Mouse (Mus musculus) neural tube, embryonic 14.5 days (tissue): ENCODE measurements at regions not wholly inside any gene's neighbourhood (a gene's known extent, or its start where the extent isn't known, plus 50 kb on each side); places are given as distances from the start of the nearest gene placed in this dataset.

Source experiments
- ATAC-seq: fragments of 200-750 bp; cut with Nextera tagmentation; 2 replicates; pipeline ENCODE4 v1.8.0; 2017; ENCODE audit warnings: low read depth, mild to moderate bottlenecking, moderate TSS enrichment, moderate library complexity
- H3K27ac ChIP-seq: fragments of 300-500 bp; sonication (generic); 2 replicates; pipeline ENCODE4 v1.5.1; 2014; ENCODE audit warnings: low read depth, mild to moderate bottlenecking, control low read depth, low read length, moderate library complexity, mixed read lengths
- H3K27me3 ChIP-seq: fragments of 300-500 bp; sonication (generic); 2 replicates; pipeline ENCODE4 v1.6.1; 2014; ENCODE audit warnings: low read length; ENCODE audit not compliant: control insufficient read depth, insufficient read depth
- H3K36me3 ChIP-seq: fragments of 300-500 bp; sonication (generic); 2 replicates; pipeline ENCODE4 v1.6.1; 2014; ENCODE audit warnings: low read length, mixed read lengths; ENCODE audit not compliant: control insufficient read depth, insufficient read depth
- H3K4me1 ChIP-seq: fragments of 300-500 bp; sonication (generic); 2 replicates; pipeline ENCODE4 v1.6.1; 2014; ENCODE audit warnings: low read length; ENCODE audit not compliant: control insufficient read depth, insufficient read depth
- H3K4me2 ChIP-seq: fragments of 300-500 bp; sonication (generic); 2 replicates; pipeline ENCODE4 v1.6.1; 2014; ENCODE audit warnings: mild to moderate bottlenecking, low read depth, low read length, control low read depth
- H3K4me3 ChIP-seq: fragments of 300-500 bp; sonication (generic); 2 replicates; pipeline ENCODE4 v1.5.1; 2014; ENCODE audit warnings: low read depth, low read length, control low read depth, mixed read lengths
- H3K9ac ChIP-seq: fragments of 300-500 bp; sonication (generic); replicated peaks from 2 replicates; pipeline ENCODE4 v1.6.1; 2014; ENCODE audit warnings: low read depth, mild to moderate bottlenecking, control low read depth, low read length, mixed read lengths
- H3K9me3 ChIP-seq: fragments of 300-500 bp; sonication (generic); 2 replicates; pipeline ENCODE4 v1.6.1; 2016; ENCODE audit warnings: low read length; ENCODE audit not compliant: control insufficient read depth
- WGBS: fragments of 180-500 bp; shearing (Covaris S2); extraction: QIAGEN DNeasy Blood & Tissue Kit; methylation state at CpG from one replicate; pipeline ENCODE4 v1.1.7; 2014; 5-methylcytosine and 5-hydroxymethylcytosine counted together

DNA sequence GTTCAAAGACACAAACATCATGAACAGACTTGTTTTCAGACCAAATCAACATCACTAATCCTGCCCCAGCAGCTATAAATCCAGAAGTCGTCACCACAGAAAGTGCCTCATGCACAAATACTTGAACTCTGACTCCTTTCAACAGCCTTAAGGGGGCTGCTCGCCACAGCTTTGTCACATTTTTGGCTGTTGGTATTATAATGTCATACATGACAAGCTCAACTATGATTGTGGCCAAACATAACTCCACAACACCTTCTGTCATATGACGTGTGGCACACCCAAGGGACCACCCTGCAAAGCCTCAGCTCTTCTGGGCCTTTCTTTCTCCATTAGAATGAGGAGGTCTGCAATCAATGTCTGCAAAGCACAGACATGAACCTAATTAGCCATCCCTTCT, 209.1 kb downstream of the Mtx2 start:
- H3K27me3 ChIP-seq: no peaks in the 10 kb centered on the region
- no peaks in the 10 kb centered on the region for H3K36me3 ChIP-seq
- 56% methylated on average over 3 of the region's 3 CpGs for WGBS
- 0 out of 2 replicates have a peak, but pooled peaks cover 5% of the 10 kb centered on the region for H3K4me1 ChIP-seq
- H3K4me2 ChIP-seq: no peak overlapping the region
- no peak for ATAC-seq
- H3K4me3 ChIP-seq: no peak overlapping the region
- no peak overlapping the region for H3K27ac ChIP-seq
- no peaks in the 10 kb centered on the region for H3K9me3 ChIP-seq
- no peak overlapping the region for H3K9ac ChIP-seq

DNA sequence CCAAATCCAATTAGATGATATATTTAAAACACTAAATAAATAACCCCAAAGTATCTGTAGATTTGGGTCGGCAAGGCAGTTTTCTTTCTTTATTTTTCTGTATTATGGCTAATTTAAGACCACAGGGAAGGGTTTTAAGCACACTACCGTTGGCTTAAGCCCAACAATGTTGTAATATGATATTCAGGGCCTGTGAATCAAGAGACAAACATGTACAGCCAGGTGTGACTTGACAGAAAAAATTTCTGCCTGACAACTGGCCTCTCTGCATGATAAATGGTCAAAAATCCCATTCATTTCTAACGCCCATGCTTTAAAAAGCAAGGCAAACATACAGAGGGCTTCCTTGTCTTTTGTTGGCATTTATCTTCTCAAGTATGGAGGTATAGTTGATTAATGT, 213.5 kb downstream of the Mtx2 start:
- no peak overlapping the region for H3K9ac ChIP-seq
- no peak overlapping the region for H3K4me2 ChIP-seq
- H3K27me3 ChIP-seq: no peaks in the 10 kb centered on the region
- H3K27ac ChIP-seq: no peak overlapping the region
- H3K4me1 ChIP-seq: 0 out of 2 replicates have a peak, but pooled peaks cover 5% of the 10 kb centered on the region
- ATAC-seq: no peak
- no peak overlapping the region for H3K4me3 ChIP-seq
- no peaks in the 10 kb centered on the region for H3K36me3 ChIP-seq
- H3K9me3 ChIP-seq: no peaks in the 10 kb centered on the region
- 71% methylated on average over 3 of the region's 3 CpGs for WGBS

DNA sequence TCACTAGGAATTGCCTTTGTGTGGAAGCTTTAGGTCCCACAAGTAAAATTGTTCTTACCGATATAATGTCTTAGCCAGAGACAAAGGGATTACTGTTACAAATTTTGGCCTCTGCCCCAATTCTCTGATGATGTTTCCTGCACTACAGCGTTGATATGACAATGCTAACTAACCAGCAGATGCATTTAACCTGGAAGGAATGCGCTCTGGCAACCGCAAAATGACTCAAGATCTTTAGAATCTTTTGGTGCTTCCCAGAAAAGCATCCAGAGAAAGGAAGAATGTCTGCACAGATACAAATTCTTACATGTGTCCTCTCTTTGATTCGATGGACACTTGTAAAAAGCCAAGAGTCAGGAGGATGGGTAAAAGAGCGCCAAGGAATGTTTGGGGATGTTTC, 221.3 kb downstream of the Mtx2 start:
- H3K4me1 ChIP-seq: no peaks in the 10 kb centered on the region
- no peak for ATAC-seq
- WGBS: 79% methylated on average over 6 of the region's 6 CpGs

GRCm38 (mm10) chr2:75048071-75048470, 222.5 kb downstream of the Mtx2 start:
- no peaks in the 10 kb centered on the region for H3K4me1 ChIP-seq
- no peak for ATAC-seq
- 37% methylated on average over 6 of the region's 6 CpGs for WGBS
- no peak overlapping the region for H3K27ac ChIP-seq
- H3K9me3 ChIP-seq: no peaks in the 10 kb centered on the region
- no peak overlapping the region for H3K4me3 ChIP-seq
- no peaks in the 10 kb centered on the region for H3K27me3 ChIP-seq
- no peaks in the 10 kb centered on the region for H3K36me3 ChIP-seq
- no peak overlapping the region for H3K4me2 ChIP-seq
- no peak overlapping the region for H3K9ac ChIP-seq

More for the DNA sequence above, 221.3 kb downstream of the Mtx2 start:
- Histone ChIP-seq H3K4me2 (no peak overlapping the region), H3K27ac (no peak overlapping the region), H3K27me3 (no peaks in the 10 kb centered on the region), H3K4me3 (no peak overlapping the region), H3K9me3 (no peaks in the 10 kb centered on the region), H3K9ac (no peak overlapping the region), H3K36me3 (no peaks in the 10 kb centered on the region)

DNA sequence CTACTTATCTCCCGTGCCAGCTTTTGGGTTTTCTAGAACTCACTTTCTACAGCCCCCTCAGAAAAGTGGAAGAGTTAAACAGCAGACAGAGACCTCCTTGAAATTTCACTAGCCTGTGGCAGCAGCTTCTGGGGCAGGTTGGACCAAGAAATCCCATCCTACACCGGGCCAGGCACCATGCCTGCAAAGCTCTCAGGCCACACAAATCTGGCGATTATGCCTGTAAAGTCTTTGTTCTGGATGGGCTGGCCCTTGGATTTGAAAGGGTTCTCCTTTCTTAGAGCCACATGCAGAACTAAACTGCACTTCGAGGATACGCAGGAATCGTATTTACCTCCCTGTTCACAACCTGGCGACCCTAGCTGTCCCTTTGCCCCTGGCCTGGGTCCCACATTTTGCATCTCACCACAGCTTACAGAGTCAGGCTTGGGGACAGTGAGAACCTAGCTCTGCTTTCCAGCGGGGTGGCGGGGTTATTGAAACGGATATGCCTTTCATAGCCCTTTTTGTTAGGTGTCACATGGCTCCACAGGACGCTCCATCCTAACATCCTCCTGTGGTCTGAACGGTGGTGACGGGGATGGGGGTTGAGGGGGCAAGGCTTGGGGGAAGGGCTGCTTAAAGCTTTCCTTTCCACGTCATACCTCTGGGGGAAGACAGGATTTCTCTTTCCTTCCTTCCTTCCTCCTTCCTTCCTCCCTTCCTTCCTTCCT, 229.0 kb downstream of the Mtx2 start:
- WGBS: 14% methylated on average over 14 of the region's 14 CpGs
- H3K9ac ChIP-seq: peak overlapping the region; percentile 39; the same call in 1 of the 2 replicates
- H3K9me3 ChIP-seq: no peaks in the 10 kb centered on the region
- H3K36me3 ChIP-seq: no peaks in the 10 kb centered on the region
- H3K4me1 ChIP-seq: peaks cover 6% of the 10 kb centered on the region; the same call in 1 of the 2 replicates
- peak overlapping the region; percentile 73 for H3K27ac ChIP-seq
- H3K27me3 ChIP-seq: no peaks in the 10 kb centered on the region
- peak; percentile 85 for ATAC-seq
- peak overlapping the region; percentile 33 for H3K4me3 ChIP-seq
- peak overlapping the region; percentile 68 for H3K4me2 ChIP-seq

GRCm38 (mm10) chr2:75055187-75055543, 229.6 kb downstream of the Mtx2 start:
- Histone ChIP-seq H3K4me3 (peak overlapping the region; percentile 33), H3K4me1 (peaks cover 6% of the 10 kb centered on the region; the same call in 1 of the 2 replicates), H3K27me3 (no peaks in the 10 kb centered on the region), H3K9ac (peak overlapping the region; percentile 39; the same call in 1 of the 2 replicates), H3K36me3 (no peaks in the 10 kb centered on the region), H3K4me2 (peak overlapping the region; percentile 68), H3K9me3 (no peaks in the 10 kb centered on the region), H3K27ac (peak overlapping the region; percentile 73)
- ATAC-seq: peak; percentile 41; the same call in 1 of the 2 replicates
- WGBS: under 1% methylated on average over 6 of the region's 6 CpGs

DNA sequence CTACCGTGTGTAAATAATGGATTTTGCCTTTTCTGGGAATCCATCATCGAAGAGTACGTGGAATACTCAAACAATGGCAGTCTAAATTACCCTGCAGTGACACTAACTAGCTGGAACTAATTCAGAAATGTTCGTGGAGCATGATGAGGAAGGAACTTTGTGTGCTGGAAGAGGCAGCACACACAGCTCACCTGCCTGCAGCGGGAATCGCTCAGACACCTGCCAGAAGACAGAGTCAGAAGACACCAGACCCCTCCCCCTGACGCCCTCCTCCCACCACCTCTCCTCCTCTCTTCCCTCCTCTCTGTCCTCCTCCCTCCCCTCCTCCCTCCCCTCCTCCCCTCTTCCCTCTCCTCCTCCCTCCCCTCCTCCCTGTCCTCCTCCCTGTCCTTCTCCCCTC, 235.4 kb downstream of the Mtx2 start:
- no peak for ATAC-seq
- Histone ChIP-seq H3K36me3 (no peaks in the 10 kb centered on the region), H3K4me3 (no peak overlapping the region), H3K9me3 (no peaks in the 10 kb centered on the region), H3K27ac (peak overlapping the region; percentile 28; the same call in 1 of the 2 replicates), H3K27me3 (no peaks in the 10 kb centered on the region), H3K4me2 (no peak overlapping the region), H3K4me1 (peaks cover 14% of the 10 kb centered on the region; the same call in 1 of the 2 replicates), H3K9ac (no peak overlapping the region)
- 20% methylated on average over 7 of the region's 7 CpGs for WGBS

DNA sequence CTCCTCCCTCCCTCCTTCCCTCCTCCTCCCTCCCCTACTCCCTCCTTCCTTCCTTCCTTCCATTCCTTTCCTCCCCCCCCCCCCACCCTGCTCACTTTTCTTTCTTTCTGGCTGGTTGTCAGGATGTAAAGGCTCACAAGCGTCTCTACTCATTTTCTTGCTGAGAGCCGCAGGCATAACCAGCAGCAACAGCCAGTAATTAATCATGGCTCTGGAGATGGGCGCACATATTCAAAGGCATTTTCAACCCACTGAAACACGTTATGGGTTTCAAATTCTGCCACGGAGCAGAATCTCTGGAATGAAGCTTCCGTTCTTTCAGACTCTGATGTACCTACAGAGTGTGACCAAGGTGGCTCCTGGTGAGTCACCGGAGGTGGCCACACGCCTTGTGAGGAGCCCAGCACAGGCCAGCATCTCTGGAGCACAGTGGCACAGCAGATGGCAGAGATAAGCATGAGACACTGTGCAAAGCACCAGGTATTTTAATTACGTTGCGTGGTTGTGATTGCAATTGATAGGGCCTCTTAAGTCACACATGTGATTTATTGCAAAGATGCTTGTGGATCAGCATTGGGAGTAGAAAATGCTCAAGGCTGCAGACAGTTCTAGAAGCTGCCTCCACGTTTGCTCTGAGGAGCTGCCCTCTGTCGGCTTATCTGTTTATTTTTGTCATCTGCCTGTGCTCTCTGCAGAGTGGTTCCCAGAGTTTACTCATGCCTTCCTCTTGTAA, 236.0 kb downstream of the Mtx2 start:
- no peak overlapping the region for H3K4me3 ChIP-seq
- H3K27me3 ChIP-seq: no peaks in the 10 kb centered on the region
- peak overlapping the region; percentile 14; the same call in 1 of the 2 replicates for H3K4me2 ChIP-seq
- H3K4me1 ChIP-seq: peaks cover 14% of the 10 kb centered on the region; the same call in 1 of the 2 replicates
- peak overlapping the region; percentile 55; the same call in 1 of the 2 replicates for H3K27ac ChIP-seq
- no peak overlapping the region for H3K9ac ChIP-seq
- no peaks in the 10 kb centered on the region for H3K36me3 ChIP-seq
- no peaks in the 10 kb centered on the region for H3K9me3 ChIP-seq
- WGBS: 29% methylated on average over 12 of the region's 12 CpGs
- ATAC-seq: 0 out of 2 replicates have a peak, but pooled peaks have one; percentile 52

DNA sequence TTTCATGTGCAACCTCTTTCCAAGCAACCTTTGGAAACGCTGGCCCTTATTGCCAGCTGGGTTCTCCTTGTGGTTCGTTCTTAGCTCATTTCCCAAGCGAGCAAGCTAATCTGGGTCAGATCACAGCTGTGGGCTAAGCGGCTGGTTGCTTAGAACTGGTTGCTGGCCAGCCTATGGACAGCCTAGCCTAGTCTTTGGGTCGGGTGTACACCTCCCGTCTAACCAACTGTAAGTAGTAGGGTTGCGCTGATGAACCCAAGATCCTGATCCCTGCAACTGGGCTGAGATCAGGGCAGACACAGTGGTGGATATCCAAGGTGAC, 236.5 kb downstream of the Mtx2 start:
- Histone ChIP-seq H3K27me3 (no peaks in the 10 kb centered on the region), H3K27ac (no peak overlapping the region), H3K4me1 (peaks cover 14% of the 10 kb centered on the region; the same call in 1 of the 2 replicates), H3K9me3 (no peaks in the 10 kb centered on the region), H3K4me2 (no peak overlapping the region), H3K9ac (no peak overlapping the region), H3K4me3 (no peak overlapping the region), H3K36me3 (no peaks in the 10 kb centered on the region)
- no peak for ATAC-seq
- 76% methylated on average over 7 of the region's 7 CpGs for WGBS
